Mouse (Mus musculus) brain, embryonic 14.5 days (tissue): Measurements from ENCODE around the gene Zzz3.

ENCODE experiments used
- CTCF ChIP-seq: fragments of 200-500 bp; IDR thresholded peaks from 2 replicates; pipeline ENCODE4 v1.5.1; 2012; ENCODE audit warnings: inconsistent platforms, mild to moderate bottlenecking, moderate library complexity, borderline replicate concordance; ENCODE audit not compliant: insufficient read depth, insufficient read length; ENCODE audit errors: extremely low read depth
- POLR2A ChIP-seq: fragments of 200-500 bp; IDR thresholded peaks from 2 replicates; pipeline ENCODE4 v1.6.1; 2012; ENCODE audit warnings: mild to moderate bottlenecking, inconsistent platforms, borderline replicate concordance; ENCODE audit not compliant: poor library complexity, insufficient read depth, insufficient read length, severe bottlenecking; ENCODE audit errors: extremely low read depth

DNA sequence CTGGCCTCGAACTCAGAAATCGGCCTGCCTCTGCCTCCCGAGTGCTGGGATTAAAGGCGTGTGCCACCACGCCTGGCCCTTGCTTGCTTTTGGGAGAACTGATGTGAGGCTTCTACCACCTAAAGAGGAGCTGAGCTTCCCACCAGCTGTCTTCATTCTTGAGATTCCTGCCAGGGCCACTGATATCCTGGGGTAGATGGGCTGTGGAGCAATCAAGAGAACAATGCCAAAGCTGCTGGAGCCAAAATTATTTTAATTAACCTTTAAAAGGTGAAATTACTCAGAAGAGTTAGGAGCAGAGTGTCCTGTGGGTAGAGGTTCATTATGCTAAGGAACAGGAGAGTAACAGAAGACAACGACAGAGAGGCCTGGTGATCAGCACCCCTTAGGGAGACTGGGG, 70.1 kb downstream of the Zzz3 start:
- TF ChIP-seq CTCF, result no peak
- no peak for TF ChIP-seq POLR2A
